In genomic region chr11:31649507-31649906, GRCm38 (mm10) we compare ENCODE assay signal across 32 mouse cellular contexts.
"Had no signal": no experiment of that assay in that cellular context is flagged by ENCODE, and none has a peak within 500 bp of the region (broad histone marks: within the 10 kb centered on the region; RNA-seq: fewer than 3 reads in every experiment).

No protein-coding gene starts in this region.

- H3K4me1 ChIP-seq: heart, embryonic 15.5 days; hindbrain, embryonic 10.5 days; hindbrain, embryonic 12.5 days; hindbrain, embryonic 13.5 days; hindbrain, embryonic 15.5 days; intestine, embryonic 15.5 days had no signal

- H3K9me3 ChIP-seq: heart, embryonic 13.5 days; heart, embryonic 15.5 days; hindbrain, embryonic 12.5 days; hindbrain, embryonic 13.5 days; hindbrain, embryonic 15.5 days; intestine, embryonic 15.5 days had no signal

- H3K4me2 ChIP-seq: heart, embryonic 11.5 days; heart, embryonic 13.5 days; heart, embryonic 15.5 days; hindbrain, embryonic 12.5 days; hindbrain, embryonic 13.5 days; hindbrain, embryonic 14.5 days; hindbrain, embryonic 15.5 days; intestine, embryonic 15.5 days had no signal

- H3K9ac ChIP-seq: heart, embryonic 13.5 days; heart, embryonic 15.5 days; hindbrain, embryonic 12.5 days; hindbrain, embryonic 13.5 days; hindbrain, embryonic 14.5 days; hindbrain, embryonic 15.5 days; intestine, embryonic 15.5 days had no signal

- H3K27ac ChIP-seq: heart, embryonic 13.5 days; heart, embryonic 15.5 days; hindbrain, embryonic 10.5 days; hindbrain, embryonic 12.5 days; hindbrain, embryonic 13.5 days; hindbrain, embryonic 14.5 days; hindbrain, embryonic 15.5 days; hindbrain, postnatal 0 days; intestine, embryonic 15.5 days; kidney, postnatal 0 days; left cerebral cortex, adult 2 months had no signal

- H3K36me3 ChIP-seq: heart, embryonic 13.5 days; heart, embryonic 15.5 days; hindbrain, embryonic 10.5 days; hindbrain, embryonic 12.5 days; hindbrain, embryonic 13.5 days; hindbrain, embryonic 15.5 days; intestine, embryonic 15.5 days had no signal

- DNase-seq: heart, postnatal 14 days; heart, postnatal 36 days; heart, postnatal 4 days; kidney, adult 11 months; kidney, adult 18-20 months; kidney, adult 2 months; kidney, adult 8-10 months; kidney, adult 9 months; kidney, postnatal 10 days; kidney, postnatal 14 days; kidney, postnatal 25 days; kidney, postnatal 36 days; kidney, postnatal 4 days; layer of hippocampus, adult 9-11 months; layer of hippocampus, postnatal 36 days had no signal

- ATAC-seq: hindbrain, embryonic 16.5 days; hindbrain, postnatal 0 days; inflammation-experienced regulatory T-cells, adult 6 months; intestine, embryonic 15.5 days; intestine, embryonic 16.5 days; intestine, postnatal 0 days had no signal

- H3K4me3 ChIP-seq: heart, embryonic 13.5 days; heart, embryonic 15.5 days; hindbrain, embryonic 10.5 days; hindbrain, embryonic 12.5 days; hindbrain, embryonic 13.5 days; hindbrain, embryonic 15.5 days; intestine, embryonic 15.5 days; layer of hippocampus, adult 2 months; left cerebral cortex, adult 2 months had no signal

- H3K27me3 ChIP-seq: heart, embryonic 13.5 days; heart, embryonic 15.5 days; hindbrain, embryonic 12.5 days; hindbrain, embryonic 13.5 days; hindbrain, embryonic 15.5 days; intestine, embryonic 15.5 days had no signal
